Mouse (Mus musculus): ENCODE data around the gene Efcab6.

DNA sequence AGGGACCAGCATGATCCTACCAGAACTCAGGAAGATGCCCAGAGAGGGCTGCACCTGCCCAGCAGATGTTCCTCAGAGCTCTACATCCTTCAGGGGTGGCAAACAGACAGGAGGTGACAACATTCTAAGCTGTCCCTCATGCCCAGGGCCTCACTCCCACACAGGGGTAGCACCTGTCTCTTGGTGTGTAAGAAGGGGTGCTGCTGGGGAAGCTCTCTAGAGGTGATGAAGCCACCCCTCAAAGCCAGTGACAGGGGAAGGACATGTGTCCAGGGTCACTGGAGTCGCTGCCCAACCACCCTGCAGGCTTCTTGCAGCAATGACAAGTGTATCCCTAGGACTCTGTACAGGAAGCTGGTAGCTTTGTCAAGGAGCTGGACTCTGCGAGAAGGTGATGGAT, 130.4 kb downstream of the Efcab6 start:
- TF ChIP-seq CTCF (IDR thresholded peaks at IDR 0.05 in 2 of 3, conservative IDR thresholded peaks at IDR 0.05 in 1 of 3; ENCODE audit: control insufficient read depth in 1 of 3, insufficient read depth in 1 of 3, low read depth in 2 of 3, low read length in 3 of 3, poor library complexity in 1 of 3, severe bottlenecking in 1 of 3) = no peak
- TF ChIP-seq EP300 (IDR thresholded peaks at IDR 0.05; ENCODE audit: low read depth in 1 of 2, low read length in 2 of 2) = no peak
- no peak for TF ChIP-seq MEF2A (IDR thresholded peaks at IDR 0.05; ENCODE audit: extremely low read depth, insufficient replicate concordance, low read depth, low read length, poor library complexity, severe bottlenecking)
- no peak for TF ChIP-seq ELF1 (IDR thresholded peaks at IDR 0.05; ENCODE audit: low read depth, low read length)
- no peak for TF ChIP-seq TBP (IDR thresholded peaks at IDR 0.05; ENCODE audit: low read depth, low read length)
- TF ChIP-seq POLR2A (IDR thresholded peaks at IDR 0.05; ENCODE audit: control insufficient read depth in 1 of 2, insufficient read depth in 1 of 2, low read depth in 1 of 2, low read length in 2 of 2, poor library complexity in 1 of 2) = no peak
- no peak for TF ChIP-seq ZKSCAN1 (IDR thresholded peaks at IDR 0.05; ENCODE audit: low read depth, low read length)
- TF ChIP-seq CHD2 (IDR thresholded peaks at IDR 0.05; ENCODE audit: low read length) = no peak
- no peak for TF ChIP-seq HCFC1 (IDR thresholded peaks at IDR 0.05; ENCODE audit: low read depth, low read length)
- TF ChIP-seq MYC (IDR thresholded peaks at IDR 0.05; ENCODE audit: low read depth, low read length) = no peak
- TF ChIP-seq TCF12 (IDR thresholded peaks at IDR 0.05; ENCODE audit: low read depth, low read length) = no peak
